Mouse (Mus musculus) embryo, embryonic 11 days (tissue): Measurements from ENCODE around the gene BC004004.
"Not testable (repeated sequence)": the region's sequence is repeated elsewhere in the genome, so short reads cannot be mapped to it uniquely, and the experiment has no call there.

Experiments
- DNase-seq: peaks from one replicate; pipeline ENCODE4 v3.0.0-alpha.2; 2015

BC004004 gene

GRCm38 (mm10) chr17:29301421-29301820 is 32.8 kb downstream of the BC004004 start:
- DNase-seq = no peak

GRCm38 (mm10) chr17:29302149-29302548 is 33.6 kb downstream of the BC004004 start:
- DNase-seq = no peak

- peak; percentile 58 for DNase-seq
These were observed 34.5 kb downstream of the BC004004 start for GRCm38 (mm10) chr17:29303087-29303486.

GRCm38 (mm10) chr17:29303856-29304255 is 35.3 kb downstream of the BC004004 start:
- DNase-seq = no peak

- DNase-seq = no peak
These were observed 35.9 kb downstream of the BC004004 start for GRCm38 (mm10) chr17:29304376-29305057.

- peak; percentile 55 for DNase-seq
These were observed 36.6 kb downstream of the BC004004 start for GRCm38 (mm10) chr17:29305058-29305806.

- DNase-seq = no peak
These were observed 37.3 kb downstream of the BC004004 start for GRCm38 (mm10) chr17:29305871-29306270.

GRCm38 (mm10) chr17:29310056-29310623 is 41.6 kb downstream of the BC004004 start:
- no peak for DNase-seq

GRCm38 (mm10) chr17:29311602-29312001 is 43.0 kb downstream of the BC004004 start:
- no peak for DNase-seq

GRCm38 (mm10) chr17:29312082-29312481 is 43.5 kb downstream of the BC004004 start:
- DNase-seq = no peak

- DNase-seq = no peak
These were observed 44.7 kb downstream of the BC004004 start for GRCm38 (mm10) chr17:29313300-29313699.

- DNase-seq = no peak
These were observed 47.3 kb downstream of the BC004004 start for GRCm38 (mm10) chr17:29315672-29316465.

GRCm38 (mm10) chr17:29316891-29317290 is 48.3 kb downstream of the BC004004 start:
- DNase-seq = no peak

- not testable (repeated sequence) for DNase-seq
These were observed 48.8 kb downstream of the BC004004 start, which contains the start of gene Pi16 for GRCm38 (mm10) chr17:29317380-29317779. Gene Pi16 (plus strand): TSS chr17:29317680.

- no peak for DNase-seq
These were observed 50.2 kb downstream of the BC004004 start for GRCm38 (mm10) chr17:29318731-29319250.

- DNase-seq = no peak
These were observed 50.9 kb downstream of the BC004004 start for GRCm38 (mm10) chr17:29319476-29319875.

- DNase-seq = no peak
These were observed 51.5 kb downstream of the BC004004 start for GRCm38 (mm10) chr17:29319881-29320639.

GRCm38 (mm10) chr17:29321765-29322602 is 53.4 kb downstream of the BC004004 start:
- DNase-seq = no peak

GRCm38 (mm10) chr17:29322603-29322962 is 54.0 kb downstream of the BC004004 start:
- peak; percentile 63 for DNase-seq

GRCm38 (mm10) chr17:29323625-29324024 is 55.0 kb downstream of the BC004004 start:
- DNase-seq = no peak

GRCm38 (mm10) chr17:29325831-29326230 is 57.2 kb downstream of the BC004004 start:
- no peak for DNase-seq
